Mouse (Mus musculus): Measurements from ENCODE around the gene Fam90a1a.

- TF ChIP-seq CTCF (IDR thresholded peaks at IDR 0.05; ENCODE audit: extremely low read depth, insufficient read depth, insufficient read length, insufficient replicate concordance) (no peak), POLR2A (IDR thresholded peaks at IDR 0.05; ENCODE audit: low read depth, low read length) (no peak)
Observed at GRCm38 (mm10) chr8:21966646-21967045, 8.1 kb downstream of the Fam90a1a start.
